Mouse (Mus musculus) embryonic facial prominence, embryonic 15.5 days (tissue): ENCODE measurements around the gene Prlh. TPM values are rescaled to one million over a fixed set of nuclear protein-coding genes. Genes with fewer than 3 reads are reported as not detected.

ENCODE experiments used
- ATAC-seq: fragments of 200-750 bp; cut with Nextera tagmentation; 2 replicates; pipeline ENCODE4 v1.8.0; 2017; ENCODE audit warnings: low read depth, moderate TSS enrichment; ENCODE audit not compliant: insufficient number of reproducible peaks, low FRiP score, low TSS enrichment
- H3K27ac ChIP-seq: fragments of 300-500 bp; sonication (generic); replicated peaks from 2 replicates; pipeline ENCODE4 v1.5.1; 2015; ENCODE audit warnings: mild to moderate bottlenecking, inconsistent platforms
- H3K27me3 ChIP-seq: fragments of 300-500 bp; sonication (generic); 2 replicates; pipeline ENCODE4 v1.6.1; 2015; ENCODE audit warnings: inconsistent platforms
- H3K36me3 ChIP-seq: fragments of 300-500 bp; sonication (generic); 2 replicates; pipeline ENCODE4 v1.6.1; 2015; ENCODE audit warnings: mild to moderate bottlenecking, inconsistent platforms
- H3K4me1 ChIP-seq: fragments of 300-500 bp; sonication (generic); 2 replicates; pipeline ENCODE4 v1.6.1; 2015; ENCODE audit warnings: inconsistent platforms
- H3K4me2 ChIP-seq: fragments of 300-500 bp; sonication (generic); replicated peaks from 2 replicates; pipeline ENCODE4 v1.6.1; 2015; ENCODE audit warnings: mild to moderate bottlenecking, inconsistent platforms
- H3K4me3 ChIP-seq: fragments of 300-500 bp; sonication (generic); replicated peaks from 2 replicates; pipeline ENCODE4 v1.5.1; 2015; ENCODE audit warnings: mild to moderate bottlenecking, inconsistent platforms
- H3K9ac ChIP-seq: fragments of 300-500 bp; sonication (generic); 2 replicates; pipeline ENCODE4 v1.6.1; 2015; ENCODE audit warnings: inconsistent platforms
- H3K9me3 ChIP-seq: fragments of 300-500 bp; sonication (generic); replicated peaks from 2 replicates; pipeline ENCODE4 v1.6.1; 2016; ENCODE audit warnings: inconsistent platforms
- WGBS: fragments of 180-500 bp; shearing (Covaris S2); methylation state at CpG from one replicate; pipeline ENCODE4 v1.1.7; 2015; 5-methylcytosine and 5-hydroxymethylcytosine counted together
- polyA plus RNA-seq: library from polyadenylated mRNA; unstranded; fragments of >200 nt; fragmentation: Nextera tagmentation; extraction: Ambion mirVana; gene quantifications from 2 replicates; pipeline ENCODE4 v1.2.1, GENCODE M21; 2015

Prlh gene
- polyA plus RNA-seq, 1 experiment from 2014 or later, result not detected

GRCm38 (mm10) chr1:90980638-90981330 lies 27.9 kb downstream of the Prlh start:
- H3K9ac ChIP-seq, result no peak overlapping the region

GRCm38 (mm10) chr1:90981346-90981745 lies 28.4 kb downstream of the Prlh start:
- no peak for ATAC-seq
- Histone ChIP-seq H3K4me3 (no peak overlapping the region), H3K27me3 (no peaks in the 10 kb centered on the region), H3K36me3 (no peaks in the 10 kb centered on the region), H3K9me3 (no peaks in the 10 kb centered on the region), H3K27ac (no peak overlapping the region), H3K9ac (no peak overlapping the region), H3K4me1 (no peaks in the 10 kb centered on the region), H3K4me2 (no peak overlapping the region)
- 51% methylated on average over 3 of the region's 3 CpGs for WGBS

More at GRCm38 (mm10) chr1:90980638-90981330, 27.9 kb downstream of the Prlh start:
- Histone ChIP-seq H3K36me3 (no peaks in the 10 kb centered on the region), H3K4me3 (no peak overlapping the region), H3K9me3 (no peaks in the 10 kb centered on the region), H3K4me2 (no peak overlapping the region), H3K27me3 (no peaks in the 10 kb centered on the region), H3K4me1 (no peaks in the 10 kb centered on the region), H3K27ac (0 out of 2 replicates have a peak overlapping the region, but pooled peaks have one; percentile 11)
- WGBS, result 45% methylated on average over 10 of the region's 10 CpGs
- no peak for ATAC-seq

DNA sequence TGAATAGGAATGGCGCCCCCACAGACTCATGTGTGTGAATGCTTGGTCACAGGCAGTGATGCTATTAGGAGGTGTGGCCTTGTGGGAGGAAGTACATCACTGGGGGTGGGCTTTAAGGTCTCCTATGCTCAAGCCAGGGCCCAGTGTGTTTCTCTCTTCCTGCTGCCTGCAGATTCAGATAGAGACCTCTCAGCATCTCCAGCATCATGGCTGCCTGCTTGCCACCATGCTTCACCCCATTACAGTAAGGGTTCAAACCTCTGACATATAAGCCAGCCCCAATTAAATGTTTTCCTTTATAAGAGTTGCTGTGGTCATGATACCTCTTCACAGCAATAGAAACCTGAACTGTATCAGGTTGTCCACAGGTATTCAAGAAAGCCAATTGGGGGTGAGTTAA lies 43.0 kb downstream of the Prlh start:
- Histone ChIP-seq H3K27ac (no peak overlapping the region), H3K4me1 (peaks cover 23% of the 10 kb centered on the region), H3K27me3 (no peaks in the 10 kb centered on the region), H3K9me3 (no peaks in the 10 kb centered on the region), H3K36me3 (no peaks in the 10 kb centered on the region), H3K4me2 (no peak overlapping the region), H3K4me3 (no peak overlapping the region), H3K9ac (no peak overlapping the region)
- no peak for ATAC-seq
- 80% methylated on average over 1 of the region's 1 CpGs for WGBS

GRCm38 (mm10) chr1:90997136-90997535 lies 44.2 kb downstream of the Prlh start:
- WGBS, result 50% methylated on average over 4 of the region's 4 CpGs
- Histone ChIP-seq H3K27me3 (no peaks in the 10 kb centered on the region), H3K4me2 (no peak overlapping the region), H3K9ac (no peak overlapping the region), H3K4me3 (no peak overlapping the region), H3K27ac (no peak overlapping the region), H3K9me3 (no peaks in the 10 kb centered on the region), H3K4me1 (peaks cover 30% of the 10 kb centered on the region), H3K36me3 (no peaks in the 10 kb centered on the region)
- no peak for ATAC-seq

DNA sequence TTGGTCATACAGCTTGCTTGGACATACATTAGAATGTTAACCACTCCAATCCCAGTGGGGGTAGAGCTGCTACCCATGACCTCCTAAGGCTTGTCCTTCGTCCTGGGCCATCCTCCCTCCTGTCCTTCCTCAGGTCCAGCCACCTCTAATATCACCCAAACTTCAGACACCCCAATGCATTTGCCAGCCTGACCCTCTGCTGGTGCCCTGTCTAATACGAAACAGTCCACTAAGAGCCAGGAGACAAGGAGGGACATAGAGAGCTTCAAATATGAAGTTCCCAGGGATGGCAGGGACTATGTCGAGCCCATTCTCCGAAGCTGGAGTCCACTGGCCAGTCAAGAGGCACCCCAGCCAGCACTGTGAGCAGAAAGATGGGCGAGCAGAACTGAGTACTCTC lies 44.7 kb downstream of the Prlh start:
- H3K27me3 ChIP-seq, result no peaks in the 10 kb centered on the region
- 82% methylated on average over 5 of the region's 5 CpGs for WGBS
- no peak for ATAC-seq
- H3K4me1 ChIP-seq, result peaks cover 33% of the 10 kb centered on the region
- no peak overlapping the region for H3K27ac ChIP-seq
- no peaks in the 10 kb centered on the region for H3K36me3 ChIP-seq
- peak overlapping the region; percentile 93; the same call in 1 of the 2 replicates for H3K4me2 ChIP-seq
- no peaks in the 10 kb centered on the region for H3K9me3 ChIP-seq
- H3K9ac ChIP-seq, result no peak overlapping the region
- H3K4me3 ChIP-seq, result peak overlapping the region; percentile 75

DNA sequence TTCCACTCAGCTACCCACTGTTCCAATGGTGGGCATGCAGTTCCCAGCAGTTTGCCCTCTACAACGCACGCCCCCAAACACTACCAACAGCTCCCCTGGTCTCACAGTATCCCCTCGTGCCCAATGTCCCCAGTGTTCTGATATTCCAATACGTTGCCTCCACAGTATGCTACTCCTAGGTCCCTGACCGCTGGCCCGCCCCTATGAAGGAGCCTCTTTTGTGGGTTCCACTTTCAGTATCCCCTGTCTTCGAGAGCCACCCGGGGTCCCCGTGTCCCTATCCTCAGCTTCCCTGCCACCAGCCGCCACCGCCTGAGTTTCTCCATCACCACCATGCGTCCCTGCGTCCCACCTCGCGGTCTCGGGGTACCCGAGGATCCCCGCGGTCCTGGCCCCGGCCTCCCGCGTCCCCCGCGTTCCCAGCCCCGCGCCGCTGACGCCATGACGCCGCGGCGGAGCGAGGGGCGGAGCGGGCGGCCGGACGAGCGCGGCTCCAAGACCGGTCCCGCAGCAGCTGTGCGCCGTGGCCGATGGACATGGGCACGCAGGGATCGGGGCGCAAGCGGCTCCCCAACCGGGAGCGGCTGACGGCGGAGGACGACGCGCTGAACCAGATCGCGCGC lies 45.5 kb downstream of the Prlh start, which contains the start of gene Lrrfip1:
Gene Lrrfip1 (plus strand): TSS at position 470 of the 623 bp plus-strand sequence.
- no peaks in the 10 kb centered on the region for H3K9me3 ChIP-seq
- peak within 1 kb of the TSS; percentile 93 for H3K4me2 ChIP-seq
- H3K27me3 ChIP-seq, result no peaks in the 10 kb centered on the region
- peak; percentile 77 for ATAC-seq
- peak within 1 kb of the TSS; percentile 73 for H3K9ac ChIP-seq
- H3K4me1 ChIP-seq, result peaks cover 33% of the 10 kb centered on the region
- peak within 1 kb of the TSS; percentile 75 for H3K4me3 ChIP-seq
- WGBS, result 1% methylated on average over 59 of the region's 59 CpGs
- H3K27ac ChIP-seq, result no peak within 1 kb of the TSS; the same call in 1 of the 2 replicates
- no peaks in the 10 kb centered on the region for H3K36me3 ChIP-seq

GRCm38 (mm10) chr1:90998891-90999611 lies 46.1 kb downstream of the Prlh start:
- no peaks in the 10 kb centered on the region for H3K27me3 ChIP-seq
- no peak overlapping the region; the same call in 1 of the 2 replicates for H3K27ac ChIP-seq
- peak overlapping the region; percentile 73 for H3K9ac ChIP-seq
- H3K4me2 ChIP-seq, result peak overlapping the region; percentile 93
- peak overlapping the region; percentile 75 for H3K4me3 ChIP-seq
- peak; percentile 48 for ATAC-seq
- H3K36me3 ChIP-seq, result no peaks in the 10 kb centered on the region
- H3K9me3 ChIP-seq, result no peaks in the 10 kb centered on the region
- 1% methylated on average over 41 of the region's 41 CpGs for WGBS
- H3K4me1 ChIP-seq, result peaks cover 33% of the 10 kb centered on the region

- 70% methylated on average over 10 of the region's 10 CpGs for WGBS
- peak overlapping the region; percentile 93 for H3K4me2 ChIP-seq
- H3K36me3 ChIP-seq, result no peaks in the 10 kb centered on the region
- ATAC-seq, result no peak
- peaks cover 33% of the 10 kb centered on the region for H3K4me1 ChIP-seq
- peak overlapping the region; percentile 75 for H3K4me3 ChIP-seq
- no peak overlapping the region for H3K27ac ChIP-seq
- H3K9ac ChIP-seq, result no peak overlapping the region
- no peaks in the 10 kb centered on the region for H3K27me3 ChIP-seq
- no peaks in the 10 kb centered on the region for H3K9me3 ChIP-seq
Observed at GRCm38 (mm10) chr1:90999911-91000601, 47.1 kb downstream of the Prlh start.

DNA sequence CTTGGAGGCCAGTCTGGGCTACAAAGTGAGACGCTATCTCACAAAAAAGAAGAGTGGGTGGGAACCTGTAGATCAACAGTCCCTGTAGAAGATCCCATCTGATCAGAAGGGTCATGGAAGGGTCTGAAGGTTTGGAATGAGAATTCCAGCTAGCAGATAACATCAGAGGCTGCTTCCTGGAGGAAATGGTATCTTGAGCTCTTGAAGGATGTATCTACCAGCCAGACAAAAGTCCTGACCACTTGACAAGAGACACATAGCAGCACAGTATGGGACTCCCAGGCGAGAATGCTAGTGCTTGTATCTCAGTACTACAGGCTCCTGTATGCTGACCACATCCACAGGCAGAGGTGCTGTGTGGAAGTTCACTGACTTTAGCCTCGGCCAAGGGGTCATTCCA lies 48.2 kb downstream of the Prlh start:
- Histone ChIP-seq H3K4me1 (peaks cover 33% of the 10 kb centered on the region), H3K36me3 (no peaks in the 10 kb centered on the region), H3K9ac (no peak overlapping the region), H3K9me3 (no peaks in the 10 kb centered on the region), H3K4me3 (no peak overlapping the region), H3K4me2 (no peak overlapping the region), H3K27me3 (no peaks in the 10 kb centered on the region), H3K27ac (no peak overlapping the region)
- WGBS, result 85% methylated on average over 3 of the region's 3 CpGs
- ATAC-seq, result no peak

DNA sequence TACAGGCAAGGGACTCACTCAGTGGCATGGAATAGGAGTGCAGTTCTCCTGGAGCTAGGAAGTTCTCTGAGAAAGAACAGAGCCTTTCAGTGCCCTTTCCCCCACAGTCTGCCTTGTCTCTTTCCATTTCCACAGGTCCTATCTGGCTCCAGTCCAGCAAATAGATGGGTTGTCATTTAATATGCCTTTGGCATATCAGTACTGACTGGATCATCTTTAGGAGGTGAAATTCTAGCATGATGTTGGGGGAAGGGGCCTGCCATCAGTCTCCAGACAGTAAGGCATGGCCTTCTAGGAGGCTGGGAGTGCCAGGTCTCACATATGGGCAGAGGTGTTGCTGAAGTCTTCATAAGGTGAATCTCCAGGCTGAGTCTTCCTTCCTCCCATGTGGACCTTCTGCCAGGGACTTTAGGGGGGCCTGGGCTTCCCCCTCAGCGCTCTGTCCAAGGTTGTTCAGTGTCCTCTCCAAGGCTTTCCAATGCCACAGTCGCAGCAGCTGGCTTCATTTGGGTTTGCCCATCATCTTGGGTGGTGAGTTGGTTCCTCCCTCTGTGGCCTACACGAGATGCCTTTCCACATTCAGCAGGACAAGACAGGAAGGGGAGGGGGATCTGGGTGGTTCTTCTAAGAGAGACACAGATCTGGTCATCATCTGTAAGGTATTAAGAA lies 49.1 kb downstream of the Prlh start:
- H3K4me1 ChIP-seq, result peaks cover 33% of the 10 kb centered on the region
- no peaks in the 10 kb centered on the region for H3K9me3 ChIP-seq
- no peak overlapping the region for H3K4me3 ChIP-seq
- 63% methylated on average over 3 of the region's 3 CpGs for whole genome bisulfite sequencing
- H3K9ac ChIP-seq, result no peak overlapping the region
- H3K27me3 ChIP-seq, result no peaks in the 10 kb centered on the region
- ATAC-seq, result no peak
- no peaks in the 10 kb centered on the region for H3K36me3 ChIP-seq
- no peak overlapping the region for H3K27ac ChIP-seq
- no peak overlapping the region for H3K4me2 ChIP-seq
